Mouse (Mus musculus) ES-Bruce4 (cell line): ENCODE measurements at regions not wholly inside any gene's neighbourhood (a gene's known extent, or its start where the extent isn't known, plus 50 kb on each side); places are given as distances from the start of the nearest gene placed in this dataset.

Experiments used
- CTCF ChIP-seq: IDR thresholded peaks from one replicate; pipeline ENCODE4 v1.8.1; 2011; ENCODE audit warnings: low read depth, low read length
- EP300 ChIP-seq: IDR thresholded peaks from 2 replicates; pipeline ENCODE4 v1.6.1; 2011; ENCODE audit warnings: low read depth, low read length; ENCODE audit not compliant: insufficient read depth
- POLR2A ChIP-seq: IDR thresholded peaks from one replicate; pipeline ENCODE4 v1.8.1; 2011; ENCODE audit warnings: low read length; ENCODE audit not compliant: insufficient read depth

GRCm38 (mm10) chr2:178594177-178594576 is 163.8 kb downstream of the Cdh26 start:
- TF ChIP-seq EP300 (peak; percentile 64), CTCF (no peak), POLR2A (no peak)
